Mouse (Mus musculus) frontal cortex, postnatal 14 days (tissue): ENCODE results near the gene Slc9a3.

ENCODE experiments used
- DNase-seq, 2 experiments: peaks; one replicate each; pipeline ENCODE4 v3.0.0; 2022; ENCODE audit warnings: low spot score in 2 of 2

Slc9a3 gene

GRCm38 (mm10) chr13:74145983-74146622 is 24.8 kb downstream of the Slc9a3 start:
- DNase-seq = no peak

GRCm38 (mm10) chr13:74147327-74147726 is 26.1 kb downstream of the Slc9a3 start:
- DNase-seq = no peak

- DNase-seq = peak in 1 of 2 experiments; percentile 35
These were observed 45.2 kb downstream of the Slc9a3 start for GRCm38 (mm10) chr13:74166348-74167056.

GRCm38 (mm10) chr13:74167057-74167413 is 45.8 kb downstream of the Slc9a3 start:
- DNase-seq = no peak

GRCm38 (mm10) chr13:74167492-74167891 is 46.2 kb downstream of the Slc9a3 start:
- no peak for DNase-seq

GRCm38 (mm10) chr13:74169446-74170164 is 48.3 kb downstream of the Slc9a3 start:
- no peak for DNase-seq

- no peak for DNase-seq
These were observed 50.8 kb downstream of the Slc9a3 start for GRCm38 (mm10) chr13:74172036-74172435.

GRCm38 (mm10) chr13:74183011-74183695 is 61.9 kb downstream of the Slc9a3 start:
- no peak for DNase-seq

- DNase-seq = no peak
These were observed 71.4 kb downstream of the Slc9a3 start for GRCm38 (mm10) chr13:74192613-74193012.

GRCm38 (mm10) chr13:74196451-74196850 is 75.2 kb downstream of the Slc9a3 start:
- DNase-seq = no peak

- peak; percentile 85 to 86 for DNase-seq
These were observed 87.2 kb downstream of the Slc9a3 start, which contains the start of gene Exoc3 for GRCm38 (mm10) chr13:74208317-74208985. Gene Exoc3, minus strand, starts transcription at chr13:74208732.

- DNase-seq = peak in 1 of 2 experiments; percentile 14
These were observed 87.7 kb downstream of the Slc9a3 start for GRCm38 (mm10) chr13:74208986-74209345.

- no peak for DNase-seq
These were observed 97.2 kb downstream of the Slc9a3 start for GRCm38 (mm10) chr13:74218441-74218840.
